Comparison of ENCODE assay signal across 8 mouse cellular contexts in the genomic region with DNA sequence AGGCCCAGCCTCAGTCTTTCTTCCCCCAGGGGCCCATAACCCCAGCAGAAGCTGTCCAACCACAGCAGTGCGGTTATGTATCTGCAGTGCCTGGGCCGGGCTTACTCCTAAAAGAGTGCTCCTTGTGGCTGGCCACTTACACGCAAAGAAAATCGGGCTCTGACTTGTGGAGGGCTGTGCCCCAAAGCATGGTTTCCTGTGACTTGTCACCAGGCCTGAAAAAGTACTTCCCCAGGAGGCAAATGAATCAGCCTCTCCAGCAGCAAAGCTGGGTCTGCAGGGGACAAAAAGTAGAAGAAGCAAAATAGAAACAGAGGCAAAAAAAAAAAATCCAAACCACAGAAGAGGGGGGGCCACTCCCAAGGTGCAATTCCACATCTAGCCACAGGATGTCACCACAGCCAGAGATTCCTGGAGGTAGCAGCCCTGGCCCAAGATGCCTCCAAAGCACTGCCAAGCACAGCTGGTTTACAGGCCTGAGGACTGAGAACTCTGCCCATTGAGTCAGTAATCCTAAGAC. TPM values are rescaled to one million over a fixed set of nuclear protein-coding genes. Genes with fewer than 3 reads are reported as not detected.
DNase-seq lines count a peak whose midpoint lies in the region; ATAC-seq and TF ChIP-seq lines count a peak whose summit lies in the region.

No protein-coding gene starts in this region.

- no peak for TF ChIP-seq EP300 in liver, postnatal 0 days (IDR thresholded peaks at IDR 0.05; ENCODE audit: low read depth)

- no peak overlapping the region for H3K9ac ChIP-seq in liver, postnatal 0 days (replicated peaks)
- no peak overlapping the region for H3K9ac ChIP-seq in neural tube, embryonic 15.5 days (replicated peaks)

- H3K4me3 ChIP-seq in embryonic facial prominence, embryonic 10.5 days, result no peak overlapping the region
- no peak overlapping the region for H3K4me3 ChIP-seq in liver, postnatal 0 days (ENCODE audit: low read depth, low read length)
- no peak overlapping the region for H3K4me3 ChIP-seq in neural tube, embryonic 15.5 days (replicated peaks)

- peak; percentile 88 for DNase-seq in adrenal gland, postnatal 14 days
- DNase-seq in embryonic facial prominence, embryonic 10.5 days (ENCODE audit: low spot score), result peak; percentile 76
- peak; percentile 62 to 64 for DNase-seq in heart, adult 9 months (ENCODE audit: low spot score in 2 of 2)
- peak; percentile 81 for DNase-seq in kidney, postnatal 14 days
- DNase-seq in liver, postnatal 0 days, result peak; percentile 78
- DNase-seq in thymus, adult 18-20 months, result peak; percentile 37 to 49

- H3K36me3 ChIP-seq in embryonic facial prominence, embryonic 10.5 days (replicated peaks), result no peaks in the 10 kb centered on the region
- H3K36me3 ChIP-seq in liver, postnatal 0 days (replicated peaks; ENCODE audit: insufficient read depth, low read length), result no peaks in the 10 kb centered on the region
- no peaks in the 10 kb centered on the region for H3K36me3 ChIP-seq in neural tube, embryonic 15.5 days

- H3K4me2 ChIP-seq in liver, postnatal 0 days (ENCODE audit: low read depth, low read length), result peak overlapping the region; percentile 29; the same call in 1 of the 2 replicates
- no peak overlapping the region for H3K4me2 ChIP-seq in neural tube, embryonic 15.5 days

- H3K9me3 ChIP-seq in embryonic facial prominence, embryonic 10.5 days, result no peaks in the 10 kb centered on the region
- no peaks in the 10 kb centered on the region for H3K9me3 ChIP-seq in liver, postnatal 0 days (ENCODE audit: low read length)
- no peaks in the 10 kb centered on the region for H3K9me3 ChIP-seq in neural tube, embryonic 15.5 days (replicated peaks)

- H3K27ac ChIP-seq in embryonic facial prominence, embryonic 10.5 days (replicated peaks), result 0 out of 2 replicates have a peak overlapping the region, but pooled peaks have one; percentile 6
- peak overlapping the region; percentile 57; the same call in 1 of the 2 replicates for H3K27ac ChIP-seq in liver, postnatal 0 days (ENCODE audit: low read depth)
- H3K27ac ChIP-seq in neural tube, embryonic 15.5 days (replicated peaks), result 0 out of 2 replicates have a peak overlapping the region, but pooled peaks have one; percentile 19

- ATAC-seq in CD4-positive, CD25-positive, alpha-beta regulatory T cell, adult 4 months, result peak; percentile 89
- ATAC-seq in liver, postnatal 0 days, result peak; percentile 69; the same call in 1 of the 2 replicates
- ATAC-seq in neural tube, embryonic 15.5 days (ENCODE audit: low FRiP score), result peak; percentile 63; the same call in 1 of the 2 replicates

- TF ChIP-seq CTCF in liver, postnatal 0 days (IDR thresholded peaks at IDR 0.05; ENCODE audit: low read depth), result peak; percentile 87

- peaks cover 24% of the 10 kb centered on the region for H3K4me1 ChIP-seq in embryonic facial prominence, embryonic 10.5 days
- H3K4me1 ChIP-seq in liver, postnatal 0 days (ENCODE audit: insufficient read depth), result peaks cover 19% of the 10 kb centered on the region
- 0 out of 2 replicates have a peak, but pooled peaks cover 7% of the 10 kb centered on the region for H3K4me1 ChIP-seq in neural tube, embryonic 15.5 days

- peaks cover under 1% of the 10 kb centered on the region; the same call in 1 of the 2 replicates for H3K27me3 ChIP-seq in embryonic facial prominence, embryonic 10.5 days (replicated peaks; ENCODE audit: low read depth, poor library complexity, severe bottlenecking)
- H3K27me3 ChIP-seq in liver, postnatal 0 days (ENCODE audit: insufficient read depth, low read length), result no peaks in the 10 kb centered on the region
- no peaks in the 10 kb centered on the region for H3K27me3 ChIP-seq in neural tube, embryonic 15.5 days (replicated peaks)

- WGBS in embryonic facial prominence, embryonic 10.5 days, result 42% methylated on average over 4 of the region's 4 CpGs
- 19% methylated on average over 4 of the region's 4 CpGs for WGBS in liver, postnatal 0 days (ENCODE audit: insufficient replicate concordance)
- 38% methylated on average over 4 of the region's 4 CpGs for WGBS in neural tube, embryonic 15.5 days

RNA-seq across cellular contexts. Expression of a gene that starts 18.9 kb away (rescaled TPM):
- polyA plus RNA-seq in CD4-positive, CD25-positive, alpha-beta regulatory T cell, adult 4 months (2017; shearing (Covaris generic)), result 10 to 100 TPM in 1 of 2 experiments, 1 to 10 TPM in 1; 6.6 to 14.8 TPM
- 25.6 and 26.2 TPM in 2 replicates for total RNA-seq in adrenal gland, postnatal 14 days (2021)
- polyA plus RNA-seq in embryonic facial prominence, embryonic 10.5 days (2016; fragmentation: Nextera tagmentation; extraction: Ambion mirVana), result 112 and 118 TPM in 2 replicates
- 23.8 and 28.8 TPM in 2 replicates for polyA plus RNA-seq in liver, postnatal 0 days (2015; fragmentation: Nextera tagmentation; extraction: Ambion mirVana)
- polyA plus RNA-seq in neural tube, embryonic 15.5 days (2015; fragmentation: Nextera tagmentation; extraction: Ambion mirVana), result 12.3 and 33.6 TPM in 2 replicates

RNA-seq across cellular contexts. Expression of a gene that starts 51.1 kb away (rescaled TPM):
- 1,000 to 10,000 TPM; 3,273 to 3,796 TPM for polyA plus RNA-seq in CD4-positive, CD25-positive, alpha-beta regulatory T cell, adult 4 months (2017; shearing (Covaris generic))
- 1,575 and 2,047 TPM in 2 replicates for total RNA-seq in adrenal gland, postnatal 14 days (2021)
- 1,152 and 1,189 TPM in 2 replicates for polyA plus RNA-seq in embryonic facial prominence, embryonic 10.5 days (2016; fragmentation: Nextera tagmentation; extraction: Ambion mirVana)
- polyA plus RNA-seq in liver, postnatal 0 days (2015; fragmentation: Nextera tagmentation; extraction: Ambion mirVana), result 1,022 and 1,029 TPM in 2 replicates
- polyA plus RNA-seq in neural tube, embryonic 15.5 days (2015; fragmentation: Nextera tagmentation; extraction: Ambion mirVana), result 998 and 1,098 TPM in 2 replicates

Comparison
In these comparisons a context has a peak if more than half of its experiments do, and no peak if none do; other contexts are left out.
1. H3K27ac ChIP-seq: peak in every context shown above with its lines; median percentile 57 in liver, postnatal 0 days; 19 in neural tube, embryonic 15.5 days; 6 in embryonic facial prominence, embryonic 10.5 days.